Mouse (Mus musculus): ENCODE results near the gene Milr1.
"Not testable (repeated sequence)": the region's sequence is repeated elsewhere in the genome, so short reads cannot be mapped to it uniquely, and the experiment has no call there.

Milr1 gene

DNA sequence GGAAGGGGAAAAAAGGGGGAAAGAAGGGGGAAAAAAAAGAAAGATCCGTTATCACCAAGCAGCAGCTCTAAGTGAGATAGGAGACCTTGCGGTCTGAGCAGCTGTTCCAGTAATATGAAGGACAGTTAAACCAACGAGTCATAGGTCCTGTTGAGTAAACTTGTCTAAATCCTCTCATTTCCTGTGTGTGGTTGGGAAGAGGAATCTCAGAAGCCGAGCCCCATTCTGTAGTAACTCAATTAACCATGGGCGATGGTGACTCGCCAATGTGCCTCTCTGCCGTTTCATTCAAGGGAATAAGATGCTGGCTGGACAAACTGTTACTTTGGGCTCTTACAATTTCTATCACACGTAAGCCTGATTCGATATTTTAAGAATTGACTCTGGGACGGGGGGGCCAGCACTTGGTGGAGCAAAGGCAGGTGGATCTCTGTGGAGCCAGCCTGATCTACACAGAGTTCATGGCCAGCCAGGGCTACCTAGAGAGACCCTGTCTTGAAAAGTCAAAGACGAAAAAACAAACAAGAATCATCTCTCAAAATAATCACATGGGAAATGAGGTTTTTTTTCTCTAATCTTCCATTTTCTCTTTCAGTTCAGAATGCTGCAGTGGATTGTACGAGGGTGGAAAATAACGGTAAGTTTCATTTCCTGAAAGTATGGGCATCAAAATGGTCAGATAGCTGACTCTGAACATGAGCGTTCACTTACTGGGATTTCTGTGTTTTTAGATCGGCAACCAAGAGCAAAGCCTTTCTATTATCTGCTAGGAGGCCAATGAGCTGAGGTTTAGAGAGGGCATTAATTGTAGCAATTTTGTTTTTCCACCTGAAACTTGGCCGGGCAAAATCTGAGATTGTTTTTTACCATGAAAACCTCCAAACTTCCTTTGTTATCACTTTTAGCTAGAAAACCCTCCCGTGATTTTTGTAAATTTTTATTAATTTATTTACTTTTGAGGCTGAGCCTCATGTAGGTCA is at the start of gene Milr1:
TSS of gene Milr1 (plus strand) at position 188 of the 980 bp plus-strand sequence.
- DNase-seq (ENCODE audit: low read depth): no peak

DNA sequence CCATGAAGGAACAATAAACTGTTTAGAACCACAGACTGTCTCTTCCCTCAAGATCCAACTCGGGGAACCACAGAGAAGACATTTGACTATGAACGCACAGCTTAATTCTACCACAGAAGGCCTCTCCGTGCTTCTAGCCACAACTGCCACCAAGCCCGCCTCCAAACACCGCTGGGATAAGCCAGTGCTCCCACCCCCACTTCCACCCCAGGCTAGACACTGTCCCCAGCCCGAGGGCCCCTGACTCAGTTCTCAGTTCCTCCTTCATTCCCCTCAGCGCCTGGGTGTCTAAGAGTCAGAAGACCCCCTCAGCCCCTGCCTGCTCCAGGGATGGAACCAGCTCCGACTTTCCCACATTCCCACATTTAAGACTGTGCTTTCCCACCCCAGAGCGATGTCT is 49.4 kb upstream of the Milr1 start:
- DNase-seq (ENCODE audit: low read depth): no peak

- DNase-seq (ENCODE audit: low read depth): no peak
These were observed 48.4 kb upstream of the Milr1 start for GRCm38 (mm10) chr11:106702584-106702983.

DNA sequence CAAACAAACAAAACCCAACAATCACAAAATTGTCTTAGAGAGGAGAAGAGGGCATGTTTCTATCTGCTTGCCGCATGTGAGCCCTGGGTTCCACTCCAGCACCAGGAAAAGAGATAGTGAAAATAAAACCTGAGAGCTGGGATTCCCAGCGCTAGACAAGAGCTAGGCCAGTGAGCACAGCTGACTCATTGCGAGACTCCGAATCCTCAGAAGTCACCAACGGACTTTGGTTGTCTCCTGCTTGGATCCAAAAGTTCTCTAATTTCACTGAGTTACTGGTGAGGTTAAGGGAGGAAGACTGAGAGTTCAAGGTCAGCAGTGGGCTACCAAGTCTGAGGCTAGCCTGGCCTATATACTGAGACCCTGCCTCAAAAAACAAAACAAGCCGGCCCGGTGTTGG is 47.1 kb upstream of the Milr1 start:
- DNase-seq (ENCODE audit: low read depth): no peak

- DNase-seq (ENCODE audit: low read depth): no peak
These were observed 46.5 kb upstream of the Milr1 start for GRCm38 (mm10) chr11:106704399-106705111.

DNA sequence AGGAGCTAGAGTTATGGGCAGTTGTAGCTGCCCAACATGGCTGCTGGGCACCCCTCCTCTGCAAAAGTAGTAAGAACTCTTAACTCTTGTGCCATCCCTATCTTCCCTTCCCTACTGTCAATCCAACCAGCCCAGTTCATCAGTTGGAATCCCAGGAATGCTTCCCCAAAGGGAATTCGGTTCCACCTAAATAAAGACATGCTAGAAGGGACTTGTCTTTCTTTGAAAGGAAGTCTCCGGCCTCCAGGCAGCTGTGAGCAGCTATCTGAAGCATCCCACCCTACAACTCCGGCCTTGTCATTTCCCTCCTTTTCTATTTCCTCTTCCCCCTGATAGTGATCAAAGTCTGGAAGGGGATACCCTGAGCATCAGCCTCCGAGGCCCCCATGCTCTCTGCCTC is 44.8 kb upstream of the Milr1 start:
- DNase-seq (ENCODE audit: low read depth): no peak

- DNase-seq (ENCODE audit: low read depth): no peak
These were observed 43.9 kb upstream of the Milr1 start for GRCm38 (mm10) chr11:106707085-106707484.

- DNase-seq (ENCODE audit: low read depth): no peak
These were observed 43.2 kb upstream of the Milr1 start for GRCm38 (mm10) chr11:106707866-106708265.

DNA sequence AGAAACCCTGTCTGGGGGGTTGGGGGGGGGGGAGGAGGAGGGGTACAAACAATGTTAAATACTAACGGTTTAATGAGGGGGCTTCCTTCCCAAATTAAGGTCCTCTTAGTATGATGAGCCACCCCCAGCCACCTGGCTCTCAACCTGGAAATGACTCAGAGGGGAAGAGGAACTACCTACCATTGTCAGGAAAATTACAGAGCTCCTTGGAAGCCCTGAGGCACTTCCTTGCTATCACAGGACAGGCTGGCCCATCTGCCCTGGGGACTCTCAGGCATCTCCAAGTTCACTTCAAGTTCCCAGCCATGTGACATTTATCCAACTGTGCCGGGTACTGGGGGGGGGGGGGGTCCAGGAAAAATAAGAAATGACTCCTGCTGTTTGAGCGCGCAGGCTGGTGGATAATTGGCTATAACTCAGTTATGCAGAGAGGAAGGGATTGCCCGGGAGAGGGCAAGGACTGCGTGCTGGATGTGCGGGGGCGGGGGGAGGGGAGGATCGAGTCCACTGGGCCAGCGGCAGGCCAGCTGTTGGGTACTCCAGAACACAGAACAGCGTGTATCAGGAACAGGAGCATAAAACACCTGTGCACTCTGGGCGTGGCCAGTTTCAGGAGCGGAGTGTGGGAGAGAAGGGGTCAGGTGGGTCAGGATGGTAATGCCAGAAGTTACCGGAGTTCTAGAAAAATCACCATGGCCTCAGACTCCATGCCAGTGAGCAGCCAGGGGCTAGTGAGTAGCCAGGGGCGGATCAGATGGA is 41.6 kb upstream of the Milr1 start:
- no peak for DNase-seq (ENCODE audit: low read depth)

DNA sequence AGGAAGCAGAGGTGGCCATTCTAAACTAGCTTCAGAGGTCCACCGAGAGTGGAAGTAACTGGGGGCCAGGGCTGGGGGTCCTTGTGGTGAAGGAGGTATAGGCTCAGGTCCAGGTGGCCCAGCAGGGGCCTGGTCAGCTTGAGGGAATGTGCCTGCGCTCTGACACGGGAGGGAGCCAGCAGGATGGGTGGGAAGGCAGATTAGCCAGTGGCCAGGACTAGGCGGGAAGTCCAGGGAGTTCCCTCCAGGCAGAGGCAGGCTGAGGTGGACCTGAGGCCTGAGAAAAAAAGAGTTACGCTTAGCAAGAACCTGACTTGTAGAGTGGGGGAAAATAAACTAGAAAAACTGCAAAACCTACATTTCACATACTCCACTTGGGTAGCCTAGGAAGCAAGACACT is 40.2 kb upstream of the Milr1 start:
- DNase-seq (ENCODE audit: low read depth): no peak

DNA sequence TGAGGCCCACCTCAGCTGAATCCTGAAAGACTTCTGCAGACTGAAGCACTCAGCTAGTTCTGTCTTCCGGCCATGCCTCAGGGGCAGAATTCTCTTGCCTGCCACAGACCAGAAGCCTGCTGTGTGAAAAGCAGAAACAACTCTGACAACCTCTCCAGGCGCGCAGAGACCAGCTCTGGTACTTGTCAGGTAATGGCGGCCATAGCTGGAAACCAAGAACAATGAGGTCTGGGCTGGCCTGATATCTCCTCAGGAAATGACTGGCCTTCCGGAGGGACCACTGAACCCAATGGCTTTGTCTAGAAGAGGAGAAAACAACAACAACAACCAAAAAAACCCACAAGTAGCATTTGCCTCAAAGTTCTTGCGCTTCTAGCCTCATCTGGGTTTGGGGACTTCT is 36.0 kb upstream of the Milr1 start:
- no peak for DNase-seq (ENCODE audit: low read depth)

DNA sequence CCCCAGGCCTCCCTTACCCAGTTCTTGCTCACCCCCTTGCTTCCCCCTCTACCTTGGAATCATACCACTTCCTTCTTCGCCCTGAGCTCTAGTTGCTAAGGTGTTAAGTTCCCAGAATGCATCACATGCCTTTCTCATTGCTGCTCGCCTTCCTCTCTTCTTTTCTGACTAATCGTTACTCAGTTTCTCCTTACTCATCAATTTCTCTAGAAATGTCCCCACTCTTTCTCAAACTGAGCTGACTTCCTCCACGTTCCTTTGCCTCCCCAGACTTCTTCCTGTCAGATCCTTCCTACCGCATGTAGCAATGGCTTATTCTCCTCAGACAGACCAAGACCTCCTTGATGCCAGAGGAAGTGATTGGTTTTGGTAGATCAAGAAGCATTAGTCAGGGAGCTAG is 34.5 kb upstream of the Milr1 start:
- no peak for DNase-seq (ENCODE audit: low read depth)

DNA sequence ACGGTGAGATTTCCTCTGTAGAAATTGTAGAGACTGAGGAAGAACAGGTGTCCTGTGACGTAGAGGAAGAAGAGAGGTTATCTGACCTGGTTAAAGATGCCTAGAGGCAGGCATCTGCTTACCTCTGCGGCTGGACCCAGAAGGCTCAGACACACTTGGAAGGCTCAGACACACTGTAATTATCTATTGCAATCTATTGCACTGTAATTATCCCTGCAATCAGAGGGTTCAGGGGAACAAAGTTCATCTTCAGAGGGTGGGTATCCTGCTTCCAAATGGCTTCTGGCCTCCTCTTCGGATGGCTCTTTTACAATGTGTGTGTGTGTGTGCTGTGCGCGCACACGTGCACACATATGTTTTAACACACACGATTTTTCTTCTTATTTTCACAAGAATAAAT is 30.6 kb upstream of the Milr1 start:
- DNase-seq (ENCODE audit: low read depth): no peak

GRCm38 (mm10) chr11:106722831-106723361 is 28.1 kb upstream of the Milr1 start:
- DNase-seq (ENCODE audit: low read depth): no peak

- no peak for DNase-seq (ENCODE audit: low read depth)
These were observed 27.4 kb upstream of the Milr1 start for GRCm38 (mm10) chr11:106723611-106724125.

DNA sequence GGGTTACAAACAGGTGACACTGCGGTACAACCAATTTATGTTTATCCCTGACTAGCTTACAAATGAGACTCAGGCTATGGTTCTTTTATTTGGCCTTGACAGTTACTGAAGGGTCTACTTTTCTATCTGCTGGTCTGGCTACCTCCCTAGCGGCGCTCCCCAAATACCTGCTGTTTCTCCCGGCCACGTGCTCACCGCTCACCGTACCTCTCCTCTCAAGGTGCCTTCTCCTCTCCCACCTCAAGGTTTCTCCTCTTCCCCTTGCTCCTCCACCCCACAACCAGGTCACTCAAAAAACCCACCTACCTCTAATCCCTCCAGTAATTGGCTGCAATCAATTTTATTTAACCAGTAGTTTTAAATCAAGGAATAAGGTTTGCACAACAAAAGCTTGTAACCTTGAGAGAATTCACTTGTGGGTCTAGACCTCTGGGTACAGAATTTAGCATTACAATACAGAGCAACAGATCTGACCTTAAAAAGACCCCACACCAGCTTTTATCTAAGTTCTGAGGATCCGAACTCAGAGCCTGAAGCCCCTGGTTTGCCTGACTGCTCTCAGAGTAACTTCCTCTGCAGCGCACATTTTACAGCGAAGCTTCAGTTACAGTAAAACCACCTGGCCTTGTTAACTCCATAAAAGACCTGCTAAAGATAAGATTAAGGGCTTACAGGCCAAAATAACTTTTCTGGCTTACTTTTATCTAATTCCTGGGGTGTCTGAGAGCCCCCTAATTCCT is 26.7 kb upstream of the Milr1 start:
- no peak for DNase-seq (ENCODE audit: low read depth)

GRCm38 (mm10) chr11:106724916-106725235 is 26.1 kb upstream of the Milr1 start:
- not testable (repeated sequence) for DNase-seq (ENCODE audit: low read depth)

- no peak for DNase-seq (ENCODE audit: low read depth)
These were observed 23.1 kb upstream of the Milr1 start for GRCm38 (mm10) chr11:106727967-106728366.

- DNase-seq (ENCODE audit: low read depth): no peak
These were observed 22.3 kb upstream of the Milr1 start for GRCm38 (mm10) chr11:106728402-106729366.

- no peak for DNase-seq (ENCODE audit: low read depth)
These were observed 21.4 kb upstream of the Milr1 start for GRCm38 (mm10) chr11:106729656-106730055.
